Mouse (Mus musculus) midbrain, embryonic 12.5 days (tissue): ENCODE measurements around the gene Hba-a2. TPM values are rescaled to one million over a fixed set of nuclear protein-coding genes. Genes with fewer than 3 reads are reported as not detected.

Experiments
- ATAC-seq: fragments of 200-750 bp; cut with Nextera tagmentation; 2 replicates; pipeline ENCODE4 v1.8.0; 2017; ENCODE audit warnings: low read depth, moderate TSS enrichment, moderate library complexity; ENCODE audit not compliant: low FRiP score
- H3K27ac ChIP-seq: fragments of 300-500 bp; sonication (generic); replicated peaks from 2 replicates; pipeline ENCODE4 v1.5.1; 2016; ENCODE audit warnings: mild to moderate bottlenecking
- H3K27me3 ChIP-seq: fragments of 300-500 bp; sonication (generic); 2 replicates; pipeline ENCODE4 v1.6.1; 2016; ENCODE audit warnings: mild to moderate bottlenecking
- H3K36me3 ChIP-seq: fragments of 300-500 bp; sonication (generic); 2 replicates; pipeline ENCODE4 v1.6.1; 2016
- H3K4me1 ChIP-seq: fragments of 300-500 bp; sonication (generic); 2 replicates; pipeline ENCODE4 v1.6.1; 2016
- H3K4me2 ChIP-seq: fragments of 300-500 bp; sonication (generic); replicated peaks from 2 replicates; pipeline ENCODE4 v1.6.1; 2016; ENCODE audit warnings: mild to moderate bottlenecking, moderate library complexity
- H3K4me3 ChIP-seq: fragments of 300-500 bp; sonication (generic); 2 replicates; pipeline ENCODE4 v1.5.1; 2016; ENCODE audit warnings: mild to moderate bottlenecking
- H3K9ac ChIP-seq: fragments of 300-500 bp; sonication (generic); replicated peaks from 2 replicates; pipeline ENCODE4 v1.6.1; 2016; ENCODE audit warnings: mild to moderate bottlenecking, moderate library complexity
- H3K9me3 ChIP-seq: fragments of 300-500 bp; sonication (generic); 2 replicates; pipeline ENCODE4 v1.6.1; 2016; ENCODE audit warnings: mild to moderate bottlenecking
- WGBS: fragments of 180-500 bp; shearing (Covaris S2); methylation state at CpG from one replicate; pipeline ENCODE4 v1.1.7; 2016; 5-methylcytosine and 5-hydroxymethylcytosine counted together
- polyA plus RNA-seq: library from polyadenylated mRNA; unstranded; fragments of >200 nt; fragmentation: Nextera tagmentation; extraction: Ambion mirVana; gene quantifications from 2 replicates; pipeline ENCODE4 v1.2.1, GENCODE M21; 2016

The Hba-a2 gene
- polyA plus RNA-seq, 1 experiment from 2014 or later = 7,278 TPM

DNA sequence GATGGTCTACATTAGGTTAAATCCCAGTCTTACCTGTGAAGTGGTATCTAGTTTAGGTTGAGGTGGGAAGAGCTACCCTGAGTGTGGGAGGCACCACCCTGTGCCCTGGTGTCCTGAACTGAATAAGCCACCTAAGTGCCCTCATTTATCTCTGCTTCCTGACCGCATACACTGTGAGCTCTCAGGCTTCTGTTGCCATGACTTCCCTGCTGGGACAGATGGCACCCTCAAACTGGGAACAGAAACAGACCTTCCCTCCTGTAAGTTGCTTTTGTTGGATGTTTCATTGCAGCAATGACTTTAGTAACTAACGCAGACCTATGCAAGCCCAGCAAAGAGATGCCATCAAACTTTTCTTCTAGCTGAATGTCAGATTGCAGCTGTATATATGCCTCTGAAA is 36.9 kb downstream of the Hba-a2 start:
- H3K27me3 ChIP-seq = 0 out of 2 replicates have a peak, but pooled peaks cover 3% of the 10 kb centered on the region
- H3K4me1 ChIP-seq = no peaks in the 10 kb centered on the region
- no peak for ATAC-seq
- H3K4me2 ChIP-seq = no peak overlapping the region
- no peak overlapping the region for H3K4me3 ChIP-seq
- 96% methylated on average over 2 of the region's 2 CpGs for WGBS
- H3K27ac ChIP-seq = no peak overlapping the region
- no peaks in the 10 kb centered on the region for H3K9me3 ChIP-seq
- H3K9ac ChIP-seq = no peak overlapping the region
- H3K36me3 ChIP-seq = no peaks in the 10 kb centered on the region

DNA sequence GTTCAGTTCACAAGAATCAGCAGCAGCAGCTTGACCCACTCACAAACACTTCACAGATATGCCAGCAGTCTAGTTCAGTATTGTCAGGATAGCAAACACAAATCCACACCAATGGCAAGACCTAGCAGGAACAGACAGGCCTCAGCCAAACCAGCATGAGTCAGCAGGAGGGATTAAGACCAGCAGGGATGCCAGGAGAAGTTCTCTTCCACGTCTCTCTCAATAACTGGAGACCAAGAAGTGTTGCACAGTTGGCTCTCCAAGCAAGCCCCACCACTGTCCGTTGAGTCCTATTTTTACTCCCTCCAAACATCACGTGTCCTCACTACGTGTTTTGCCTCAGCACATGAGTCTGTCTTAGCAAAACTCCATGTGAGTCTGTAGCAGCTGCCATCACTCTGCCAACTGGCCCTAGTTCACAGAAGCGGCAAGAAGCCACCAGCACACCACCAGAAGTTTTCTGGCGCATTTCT is 40.2 kb downstream of the Hba-a2 start:
- no peaks in the 10 kb centered on the region for H3K4me1 ChIP-seq
- H3K4me3 ChIP-seq = no peak overlapping the region
- H3K9ac ChIP-seq = no peak overlapping the region
- H3K27me3 ChIP-seq = no peaks in the 10 kb centered on the region
- H3K36me3 ChIP-seq = no peaks in the 10 kb centered on the region
- H3K27ac ChIP-seq = no peak overlapping the region
- no peak overlapping the region for H3K4me2 ChIP-seq
- no peaks in the 10 kb centered on the region for H3K9me3 ChIP-seq
- WGBS = 89% methylated on average over 6 of the region's 6 CpGs
- ATAC-seq = no peak

DNA sequence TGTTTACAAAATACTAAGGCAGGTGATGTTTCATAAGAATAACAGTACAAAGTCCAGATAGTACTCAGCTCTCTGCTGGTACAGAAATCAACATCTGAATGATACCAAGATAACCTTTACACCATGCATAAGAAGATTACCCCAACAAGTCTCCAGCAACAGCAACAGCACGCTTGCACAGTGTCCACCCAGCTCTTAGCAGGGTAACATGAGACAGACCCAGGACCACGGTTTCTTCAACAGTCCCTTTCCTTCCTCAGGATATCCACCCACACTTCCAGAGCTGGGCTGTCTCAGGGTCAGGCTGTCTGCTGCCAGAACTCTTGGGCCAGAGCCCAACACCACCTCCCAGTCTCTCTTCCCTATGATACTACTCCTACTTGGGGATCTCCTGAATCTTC is 42.8 kb downstream of the Hba-a2 start:
- Histone ChIP-seq H3K4me3 (no peak overlapping the region), H3K4me1 (no peaks in the 10 kb centered on the region), H3K36me3 (no peaks in the 10 kb centered on the region), H3K9me3 (no peaks in the 10 kb centered on the region), H3K27me3 (no peaks in the 10 kb centered on the region), H3K9ac (no peak overlapping the region), H3K4me2 (no peak overlapping the region), H3K27ac (no peak overlapping the region)
- WGBS = 82% methylated on average over 2 of the region's 2 CpGs
- ATAC-seq = no peak

- peak; percentile 54 for ATAC-seq
- WGBS = 46% methylated on average over 17 of the region's 17 CpGs
- no peak overlapping the region for H3K4me2 ChIP-seq
- no peak overlapping the region for H3K9ac ChIP-seq
- no peaks in the 10 kb centered on the region for H3K36me3 ChIP-seq
- H3K4me3 ChIP-seq = no peak overlapping the region
- H3K4me1 ChIP-seq = no peaks in the 10 kb centered on the region
- H3K27ac ChIP-seq = no peak overlapping the region
- no peaks in the 10 kb centered on the region for H3K9me3 ChIP-seq
- H3K27me3 ChIP-seq = no peaks in the 10 kb centered on the region
Measured at GRCm38 (mm10) chr11:32340476-32341473, 44.5 kb downstream of the Hba-a2 start.

GRCm38 (mm10) chr11:32342770-32343191 is 46.5 kb downstream of the Hba-a2 start:
- H3K4me3 ChIP-seq = no peak overlapping the region
- H3K4me2 ChIP-seq = no peak overlapping the region
- H3K9me3 ChIP-seq = no peaks in the 10 kb centered on the region
- H3K4me1 ChIP-seq = peaks cover 7% of the 10 kb centered on the region
- H3K27me3 ChIP-seq = no peaks in the 10 kb centered on the region
- 7% methylated on average over 2 of the region's 2 CpGs for WGBS
- no peak overlapping the region for H3K9ac ChIP-seq
- no peak for ATAC-seq
- H3K36me3 ChIP-seq = no peaks in the 10 kb centered on the region
- no peak overlapping the region for H3K27ac ChIP-seq

DNA sequence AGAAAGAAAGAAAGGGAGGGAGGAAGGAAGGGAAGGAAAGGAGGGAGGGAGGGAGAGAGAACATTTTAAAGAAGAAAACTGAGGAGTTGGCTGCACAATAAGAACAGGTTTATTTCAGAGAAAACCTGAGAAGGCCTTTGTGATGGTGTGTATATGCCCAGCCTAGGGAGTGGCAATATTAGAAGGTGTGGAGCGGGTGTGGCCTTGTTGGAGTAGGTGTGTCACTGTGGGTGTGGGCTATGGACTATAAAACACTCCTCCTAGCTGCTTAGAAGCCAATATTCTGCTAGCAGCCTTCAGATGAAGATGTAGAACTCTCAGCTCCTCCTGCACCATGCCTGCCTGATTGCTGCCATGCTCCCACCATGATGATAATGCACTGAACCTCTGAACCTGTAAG is 47.1 kb downstream of the Hba-a2 start:
- ATAC-seq = no peak
- 96% methylated on average over 1 of the region's 1 CpGs for WGBS
- H3K9ac ChIP-seq = no peak overlapping the region
- H3K4me3 ChIP-seq = no peak overlapping the region
- no peak overlapping the region for H3K27ac ChIP-seq
- H3K9me3 ChIP-seq = no peaks in the 10 kb centered on the region
- H3K4me2 ChIP-seq = no peak overlapping the region
- H3K27me3 ChIP-seq = no peaks in the 10 kb centered on the region
- H3K4me1 ChIP-seq = peaks cover 7% of the 10 kb centered on the region
- no peaks in the 10 kb centered on the region for H3K36me3 ChIP-seq

DNA sequence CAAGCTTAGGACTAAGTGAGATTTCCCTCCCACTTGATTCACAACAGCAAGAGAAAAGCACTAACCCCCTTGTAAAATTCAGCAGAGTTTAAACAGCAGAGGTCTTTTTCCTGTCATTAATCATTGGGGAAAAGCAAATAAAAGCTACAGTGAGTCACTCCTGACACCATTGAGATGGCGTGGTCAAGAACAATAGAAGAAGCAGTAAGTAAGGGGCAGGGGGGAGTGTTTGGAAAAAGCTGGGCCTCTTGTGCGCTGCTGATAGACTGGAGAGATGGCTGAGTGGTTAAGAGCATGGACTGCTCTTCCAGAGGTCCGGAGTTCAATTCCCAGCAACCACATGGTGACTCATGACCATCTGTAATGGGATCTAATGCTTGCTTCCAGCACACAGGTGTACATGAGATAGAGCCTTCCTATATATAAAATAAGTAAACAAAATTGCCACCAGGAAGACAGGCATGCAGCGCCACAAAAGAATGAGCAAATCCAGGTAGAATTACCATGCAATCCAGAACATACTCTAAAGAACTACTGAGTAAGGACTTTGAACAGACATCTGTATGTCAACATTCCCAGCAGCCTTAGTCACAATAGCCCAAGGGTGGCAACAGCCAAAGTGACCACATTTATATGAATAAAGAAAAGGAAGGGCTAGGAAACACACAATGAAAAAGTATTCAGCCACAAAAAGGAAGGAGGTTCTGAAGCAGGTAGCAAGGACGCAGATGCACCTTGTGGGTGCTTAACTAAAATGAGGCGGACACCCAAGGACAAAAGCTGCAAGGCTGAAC is 49.4 kb downstream of the Hba-a2 start:
- H3K36me3 ChIP-seq = 0 out of 2 replicates have a peak, but pooled peaks cover under 1% of the 10 kb centered on the region
- no peaks in the 10 kb centered on the region for H3K27me3 ChIP-seq
- ATAC-seq = no peak
- H3K4me1 ChIP-seq = peaks cover 27% of the 10 kb centered on the region
- no peak overlapping the region for H3K9ac ChIP-seq
- H3K4me2 ChIP-seq = no peak overlapping the region
- WGBS = 73% methylated on average over 6 of the region's 6 CpGs
- H3K9me3 ChIP-seq = no peaks in the 10 kb centered on the region
- no peak overlapping the region for H3K27ac ChIP-seq
- H3K4me3 ChIP-seq = no peak overlapping the region

Other genes starting within 250 kb of the Hba-a2 start
- gene Il9r, start 96.2 kb upstream of the Hba-a2 start, polyA plus RNA-seq = not detected in 2 replicates
- 53.3 and 66.7 TPM in 2 replicates for gene Snrnp25, start 91.1 kb upstream of the Hba-a2 start, polyA plus RNA-seq
- 19.1 and 23.5 TPM in 2 replicates for gene Rhbdf1, start 74.2 kb upstream of the Hba-a2 start, polyA plus RNA-seq
- 26.6 and 30.6 TPM in 2 replicates for gene Mpg, start 70.0 kb upstream of the Hba-a2 start, polyA plus RNA-seq
- 44.7 and 47.0 TPM in 2 replicates for gene Nprl3, start 28.8 kb upstream of the Hba-a2 start, polyA plus RNA-seq
- gene Hba-x, start 20.1 kb upstream of the Hba-a2 start, polyA plus RNA-seq = 1,559 and 1,723 TPM in 2 replicates
- gene Hba-a1, start 13.0 kb upstream of the Hba-a2 start, polyA plus RNA-seq = 2,872 and 3,406 TPM in 2 replicates
- 3.4 and 4.3 TPM in 2 replicates for gene Hbq1b, start 9.5 kb upstream of the Hba-a2 start, polyA plus RNA-seq
- 0.75 and 0.92 TPM in 2 replicates for gene Hbq1a, start 3.6 kb downstream of the Hba-a2 start, polyA plus RNA-seq
- 30.0 and 30.7 TPM in 2 replicates for gene Sh3pxd2b, start 51.3 kb downstream of the Hba-a2 start, polyA plus RNA-seq
- gene Ubtd2, start 158.9 kb downstream of the Hba-a2 start, polyA plus RNA-seq = 66.3 and 67.2 TPM in 2 replicates
- 0.51 and 0.89 TPM in 2 replicates for gene Efcab9, start 235.6 kb downstream of the Hba-a2 start, polyA plus RNA-seq
- gene Stk10, start 236.8 kb downstream of the Hba-a2 start, polyA plus RNA-seq = 1.8 TPM in 2 replicates